Mouse (Mus musculus) C2C12 (cell line): Measurements from ENCODE around the gene Fcamr.

Experiments used
- CTCF ChIP-seq: IDR thresholded peaks from one replicate; pipeline ENCODE4 v1.5.1; 2011; ENCODE audit not compliant: control insufficient read depth, insufficient read depth, insufficient read length
- USF1 ChIP-seq: IDR thresholded peaks from one replicate; pipeline ENCODE4 v1.6.1; 2011; ENCODE audit warnings: low read depth, mild to moderate bottlenecking, control low read depth, moderate library complexity

DNA sequence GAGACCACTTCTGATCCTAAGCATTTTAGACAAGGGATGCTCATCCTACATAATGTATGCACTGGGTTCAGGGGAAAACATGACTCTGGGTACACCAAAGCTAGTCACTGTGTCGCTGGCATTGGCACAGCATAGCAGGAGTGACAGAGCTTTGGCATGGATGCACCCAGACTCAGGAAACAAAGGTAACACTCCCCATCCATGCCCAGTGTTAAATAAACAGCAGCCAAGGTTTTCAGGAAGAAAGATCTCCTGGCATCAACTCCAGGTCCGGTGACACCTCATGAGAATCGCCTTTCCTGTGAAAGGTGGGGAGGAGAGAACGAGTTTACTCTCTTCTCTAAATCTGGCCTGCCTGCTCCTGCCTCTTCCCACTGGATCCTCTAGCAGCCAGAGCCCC is 28.0 kb downstream of the Fcamr start:
- no peak for TF ChIP-seq USF1
- TF ChIP-seq CTCF, result no peak
